Mouse (Mus musculus): ENCODE measurements around the gene Fibp.

DNA sequence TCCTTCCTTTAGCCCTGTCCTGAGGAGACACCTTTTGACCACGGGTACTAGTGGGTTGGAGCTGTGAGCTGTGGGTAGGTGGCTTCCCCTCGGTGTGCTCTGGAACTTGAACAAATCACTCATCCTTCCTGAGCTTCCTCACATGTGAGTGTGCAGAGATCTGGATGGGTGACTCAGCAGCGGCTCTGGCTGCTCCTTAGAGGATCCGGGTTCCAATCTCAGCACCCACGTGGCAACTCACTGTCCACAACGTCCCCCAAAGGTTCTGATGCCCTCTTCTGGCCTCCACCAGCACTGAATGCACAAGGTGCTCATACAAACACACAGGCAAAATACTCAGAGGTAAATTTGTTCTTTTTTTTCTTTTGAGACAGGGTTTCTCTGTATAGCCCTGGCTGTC is 8.6 kb upstream of the Fibp start:
- TF ChIP-seq CTCF (IDR thresholded peaks at IDR 0.05; ENCODE audit: low read depth) (no peak), EP300 (IDR thresholded peaks at IDR 0.05; ENCODE audit: low read depth) (no peak)

Data from liver, embryonic 14.5 days (tissue).